Mouse (Mus musculus) adipocyte (in vitro differentiated cells): ENCODE measurements at regions not wholly inside any gene's neighbourhood (a gene's known extent, or its start where the extent isn't known, plus 50 kb on each side); places are given as distances from the start of the nearest gene placed in this dataset.

ENCODE experiments used
- DNase-seq: peaks from one replicate; pipeline ENCODE4 v3.0.0-alpha.2; 2016; ENCODE audit warnings: low spot score

DNA sequence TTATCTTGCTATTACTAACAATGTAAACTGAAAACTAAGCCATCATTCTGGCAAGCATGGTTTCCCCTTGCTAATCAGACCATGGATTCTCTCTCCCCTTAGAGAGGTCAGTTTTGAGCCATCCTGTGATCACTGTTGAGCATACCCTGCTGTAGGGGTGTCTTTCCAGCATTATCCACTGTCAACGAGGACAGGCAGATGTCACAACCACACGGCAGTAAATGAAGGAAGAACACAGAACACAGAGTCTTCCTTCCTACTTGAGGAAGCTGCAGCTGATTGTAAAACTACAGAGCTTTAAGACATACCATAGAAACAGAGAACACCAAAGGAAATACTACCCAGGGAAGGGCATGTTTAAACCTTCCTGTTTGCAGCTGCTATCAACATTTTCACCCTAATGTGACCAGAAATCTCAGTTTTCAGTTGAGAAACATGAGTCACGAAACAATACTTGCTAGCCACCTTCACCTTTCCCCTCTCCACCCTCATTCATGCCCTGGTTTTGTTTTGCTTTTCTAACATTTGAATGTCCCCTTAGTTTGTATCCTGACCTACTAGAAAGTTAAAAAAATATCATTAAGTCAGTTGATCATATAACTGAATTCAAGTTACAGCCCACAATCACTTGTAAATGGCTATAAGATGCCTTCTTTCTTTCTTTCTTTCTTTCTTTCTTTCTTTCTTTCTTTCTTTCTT is 356.8 kb upstream of the Cited2 start:
- DNase-seq, result peak; percentile 23

DNA sequence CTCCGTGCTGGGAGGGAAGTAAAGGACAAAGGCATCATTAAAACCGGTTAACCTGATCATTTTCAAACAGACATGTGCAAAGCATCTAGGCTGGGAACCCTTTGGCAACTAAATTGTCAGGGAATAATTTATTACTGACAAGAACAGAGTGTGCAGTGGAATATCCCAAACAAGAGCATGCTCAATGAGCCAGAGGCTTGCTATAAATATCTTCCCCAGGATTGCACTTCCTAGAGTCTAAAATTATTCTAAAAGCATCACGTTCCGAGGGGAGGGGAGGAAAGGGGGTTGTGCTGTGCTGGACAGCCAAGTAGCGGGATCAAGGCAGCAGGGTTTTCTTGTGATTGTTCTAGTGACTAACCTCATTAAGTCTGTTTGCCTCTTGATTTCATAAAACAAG is 356.0 kb upstream of the Cited2 start:
- DNase-seq, result peak; percentile 74

DNA sequence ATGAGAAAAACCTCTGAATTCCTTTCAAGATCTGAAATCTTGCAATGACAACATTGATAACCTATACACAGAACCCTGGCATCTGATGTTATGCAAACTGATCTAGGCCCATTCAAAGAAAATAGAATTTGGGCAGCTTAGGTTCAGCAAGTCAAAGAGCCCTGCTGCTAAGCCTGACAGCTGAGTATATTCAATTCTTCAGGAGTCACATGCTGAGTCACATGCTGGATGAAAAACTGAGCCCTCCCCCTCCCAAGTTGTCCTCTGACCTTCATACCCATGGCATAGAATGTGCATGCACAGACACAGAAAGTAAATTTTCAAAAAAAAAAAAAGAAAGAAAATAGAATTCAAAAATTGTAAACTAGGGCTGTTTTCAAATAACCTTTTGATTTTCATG is 355.6 kb upstream of the Cited2 start:
- DNase-seq, result peak; percentile 58

DNA sequence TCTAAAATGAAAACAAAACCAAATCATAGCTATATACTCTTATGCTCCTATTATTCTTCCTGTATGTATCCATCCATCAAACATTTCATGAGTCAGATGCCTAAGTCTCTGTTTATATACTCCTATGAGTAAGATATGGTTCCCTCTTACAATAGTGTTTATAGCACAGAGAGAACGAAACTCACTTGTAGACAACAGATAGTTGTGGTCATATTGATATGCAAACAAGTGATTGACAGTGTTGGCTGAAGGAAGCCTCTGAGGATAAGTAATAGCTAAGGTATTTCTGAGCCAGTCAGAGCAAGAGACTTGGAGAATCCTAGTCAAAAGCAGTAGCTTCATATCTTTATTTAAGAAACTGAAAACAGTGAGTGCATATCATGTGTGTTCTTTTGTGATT is 354.4 kb upstream of the Cited2 start:
- no peak for DNase-seq

- DNase-seq, result no peak
Observed at GRCm38 (mm10) chr10:17372905-17373304, 350.1 kb upstream of the Cited2 start.

DNA sequence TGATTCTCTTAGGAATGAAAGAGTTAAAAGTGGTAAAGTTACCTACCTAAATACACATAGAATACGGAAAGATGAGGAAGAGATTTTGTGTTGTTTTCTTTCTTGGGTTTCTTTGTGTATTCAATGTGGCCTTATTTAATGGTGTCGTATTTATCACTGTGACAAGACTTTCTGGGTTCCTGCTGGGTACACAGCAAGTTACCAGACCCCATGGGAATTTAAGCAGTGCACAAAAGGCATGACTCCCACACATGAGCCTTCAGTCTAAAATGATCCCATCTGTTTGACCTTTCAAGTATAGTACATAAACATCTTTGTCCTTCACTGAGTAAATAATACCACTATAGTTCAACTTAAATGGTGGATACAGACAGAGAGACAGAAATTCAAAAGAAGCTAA is 349.0 kb upstream of the Cited2 start:
- no peak for DNase-seq

GRCm38 (mm10) chr10:17382990-17383389 is 340.0 kb upstream of the Cited2 start:
- DNase-seq, result no peak

- peak; percentile 87 for DNase-seq
Observed at GRCm38 (mm10) chr10:17385181-17385580, 337.8 kb upstream of the Cited2 start.

- no peak for DNase-seq
Observed at GRCm38 (mm10) chr10:17387296-17387695, 335.7 kb upstream of the Cited2 start.

GRCm38 (mm10) chr10:17395495-17396224 is 327.4 kb upstream of the Cited2 start:
- DNase-seq, result no peak

DNA sequence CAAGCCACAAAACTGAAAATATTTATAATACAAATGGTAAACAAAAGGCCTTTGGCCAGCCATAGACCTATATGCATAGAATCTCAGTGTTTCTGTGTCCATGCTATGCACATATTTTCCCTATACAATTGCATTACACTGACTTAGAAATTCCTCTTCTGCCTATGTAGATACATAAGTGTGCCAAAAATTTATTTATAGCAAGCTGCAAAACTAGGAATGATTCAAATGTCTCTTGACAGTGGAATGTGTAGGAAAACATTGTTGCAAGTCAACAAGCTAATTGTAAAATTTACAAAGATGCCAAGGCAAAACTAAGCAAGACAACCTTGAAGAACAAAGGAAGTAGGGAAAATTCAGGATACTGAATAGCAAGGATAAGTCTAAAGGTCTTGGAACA is 319.1 kb upstream of the Cited2 start:
- DNase-seq, result no peak

GRCm38 (mm10) chr10:17407854-17408606 is 315.0 kb upstream of the Cited2 start:
- peak; percentile 47 for DNase-seq

DNA sequence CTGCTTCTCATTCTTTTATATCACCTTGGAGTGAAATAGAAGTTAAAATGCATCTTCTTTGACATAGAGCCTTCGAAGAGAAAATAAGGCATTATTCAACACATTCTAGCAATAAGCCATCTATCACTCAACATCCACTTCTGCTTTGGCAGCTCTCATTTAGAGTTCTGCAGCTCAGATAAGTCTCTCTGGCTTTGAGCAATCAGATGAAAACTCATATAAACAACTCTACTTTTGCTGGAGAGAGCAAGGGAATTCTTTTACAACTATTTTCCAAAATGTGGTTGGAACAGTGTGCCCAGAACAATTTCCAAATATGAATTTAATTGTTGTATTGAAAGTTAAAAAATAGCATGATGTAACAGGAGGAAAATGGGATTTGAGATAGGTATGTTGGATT is 314.2 kb upstream of the Cited2 start:
- peak; percentile 50 for DNase-seq

DNA sequence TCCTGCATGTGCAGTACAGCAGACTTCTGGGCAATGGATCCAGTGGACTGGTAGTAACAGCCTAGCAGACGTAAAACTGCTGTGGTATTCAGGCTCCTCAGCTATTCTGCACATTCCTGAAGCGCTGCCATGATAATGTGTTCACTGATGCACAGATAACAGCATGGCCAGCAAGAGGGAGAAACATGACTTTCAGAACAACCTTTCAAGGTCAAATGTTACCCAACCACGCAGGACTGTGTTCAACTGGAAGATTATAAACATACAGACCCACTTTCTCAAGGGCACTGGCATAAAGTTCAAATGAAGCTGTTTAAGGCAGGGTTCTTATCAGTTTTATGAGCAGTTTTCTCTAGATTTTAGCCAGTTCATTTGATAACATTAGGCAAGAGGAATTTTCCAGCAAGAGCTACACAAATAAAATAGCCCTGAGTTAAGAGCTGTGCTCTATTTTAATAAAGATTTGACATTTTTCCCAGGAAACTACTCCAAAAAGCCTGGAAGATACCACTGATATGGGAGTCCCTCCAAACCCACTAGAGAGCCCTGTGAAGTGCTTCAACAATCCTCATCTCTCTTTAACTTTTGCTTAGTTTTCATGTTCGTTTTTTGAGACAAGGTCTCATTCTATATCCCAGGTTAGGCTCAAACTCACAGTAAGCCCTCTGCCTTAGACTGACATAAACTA is 311.6 kb upstream of the Cited2 start:
- DNase-seq, result no peak

DNA sequence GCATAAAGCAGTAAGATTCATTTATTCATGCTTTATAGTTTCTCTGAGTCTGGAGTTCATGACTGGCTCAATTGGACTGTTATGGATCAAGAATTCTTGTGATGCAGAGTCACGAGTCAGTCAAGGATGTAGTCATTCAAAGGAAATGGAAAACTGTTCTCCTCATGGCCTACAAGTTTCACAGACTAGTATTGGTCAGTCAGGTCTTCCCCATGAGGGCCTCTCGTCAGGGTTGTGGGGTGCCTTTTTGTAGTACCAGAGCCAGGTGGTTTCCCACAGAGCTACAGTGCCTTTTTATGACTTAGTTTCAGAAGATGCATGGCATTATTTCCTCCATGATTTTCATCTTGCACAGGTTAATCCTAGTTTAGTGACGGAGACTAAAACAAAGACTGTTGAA is 307.9 kb upstream of the Cited2 start:
- no peak for DNase-seq

GRCm38 (mm10) chr10:17416121-17416520 is 306.9 kb upstream of the Cited2 start:
- DNase-seq, result no peak

- DNase-seq, result no peak
Observed at GRCm38 (mm10) chr10:17417394-17417793, 305.6 kb upstream of the Cited2 start.

DNA sequence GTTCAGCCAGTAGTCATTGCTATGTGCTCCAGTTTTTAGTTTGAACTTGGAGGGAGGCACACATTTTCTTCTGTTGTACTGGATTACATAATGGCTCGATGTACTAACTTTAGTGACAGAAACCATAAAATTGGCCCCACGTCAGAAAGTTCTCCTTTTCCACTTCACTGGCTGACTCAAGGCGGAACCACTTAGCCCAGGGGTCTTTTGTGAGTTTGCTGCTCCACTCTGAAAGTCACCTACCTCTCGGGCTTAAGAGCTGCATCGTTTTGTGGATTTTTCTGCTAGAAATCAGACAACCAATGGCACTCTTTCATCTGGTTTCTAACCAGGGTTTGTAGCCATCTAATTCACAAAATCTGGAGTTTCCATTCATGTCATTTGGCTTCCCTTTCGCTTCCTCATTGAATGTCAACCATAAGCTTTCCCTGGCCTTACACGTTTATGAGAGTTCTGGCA is 304.8 kb upstream of the Cited2 start:
- DNase-seq, result peak; percentile 70

GRCm38 (mm10) chr10:17423584-17424278 is 299.3 kb upstream of the Cited2 start:
- no peak for DNase-seq

DNA sequence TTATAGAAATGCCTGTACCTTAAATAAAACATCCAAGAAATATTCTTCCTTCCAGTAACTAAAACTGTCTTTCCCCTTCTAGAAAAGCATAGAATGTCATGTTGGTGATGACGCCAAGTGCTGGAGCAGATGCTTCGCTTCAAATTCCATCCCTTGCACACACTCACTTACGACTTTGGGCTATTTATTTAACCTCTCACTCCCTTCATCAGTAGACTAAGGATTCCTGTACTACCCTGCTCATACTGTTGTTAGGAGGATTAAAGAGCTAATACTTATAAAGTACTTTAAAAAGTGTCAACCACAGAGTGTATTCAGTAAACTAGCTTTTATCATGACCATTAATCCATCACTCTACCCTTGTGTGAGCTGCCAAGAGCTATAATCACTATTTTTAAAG is 296.8 kb upstream of the Cited2 start:
- no peak for DNase-seq

- no peak for DNase-seq
Observed at GRCm38 (mm10) chr10:17427316-17427715, 295.7 kb upstream of the Cited2 start.

DNA sequence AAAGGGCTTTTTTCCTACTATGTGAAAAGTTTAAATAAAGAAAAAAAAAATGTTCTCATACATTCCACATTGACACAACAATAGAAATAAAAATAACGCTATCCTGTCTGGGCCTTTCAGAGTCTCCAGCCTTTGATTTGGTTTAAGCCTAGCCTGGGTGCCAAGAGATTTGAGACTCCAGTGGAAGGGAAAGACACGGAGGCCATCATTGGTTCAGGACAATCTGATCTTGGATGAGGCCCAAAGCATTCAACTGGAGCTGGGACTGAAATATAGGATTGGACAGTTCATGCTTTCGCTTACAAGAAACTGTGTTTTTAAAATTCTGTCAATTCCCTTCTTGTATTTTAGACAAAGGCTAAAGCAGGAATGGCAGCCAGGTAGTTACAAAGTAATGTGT is 294.7 kb upstream of the Cited2 start:
- DNase-seq, result peak; percentile 73
